In the genomic region with DNA sequence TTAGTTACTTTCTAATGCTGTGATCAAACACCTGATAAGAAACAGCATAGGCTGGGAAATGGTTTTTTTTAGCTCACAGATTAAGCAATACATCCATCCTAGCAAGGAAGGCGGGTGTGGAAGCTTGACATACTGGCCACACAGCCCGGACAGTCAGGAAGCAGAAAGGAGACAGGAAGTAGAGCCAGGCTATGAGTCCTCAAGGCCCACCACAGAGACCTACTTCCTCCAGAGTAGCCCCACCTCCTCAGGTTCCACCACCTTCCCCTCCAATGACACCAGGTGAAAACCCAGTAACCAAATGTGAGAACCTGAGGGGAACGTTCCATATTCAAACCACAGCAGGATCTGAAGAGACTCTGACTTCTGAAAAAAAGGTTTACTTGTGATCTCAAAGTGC, we compare ENCODE assay signal across 13 mouse cellular contexts. TPM values are rescaled to one million over a fixed set of nuclear protein-coding genes. Genes with fewer than 3 reads are reported as not detected.
A peak's percentile ranks its signal among the peaks of the same experiment; 100 is the strongest.
DNase-seq lines count a peak whose midpoint lies in the region; ATAC-seq and TF ChIP-seq lines count a peak whose summit lies in the region.
"Had no signal": no experiment of that assay in that cellular context is flagged by ENCODE, and none has a peak within 500 bp of the region (broad histone marks: within the 10 kb centered on the region; RNA-seq: fewer than 3 reads in every experiment).

No protein-coding gene starts in this region.

- no peak for TF ChIP-seq CTCF in left cerebral cortex, adult 2 months (IDR thresholded peaks at IDR 0.05)

- H3K27ac ChIP-seq in left cerebral cortex, adult 2 months: peak overlapping the region; percentile 52
- no peak overlapping the region for H3K27ac ChIP-seq in midbrain, embryonic 10.5 days (replicated peaks)
- H3K27ac ChIP-seq: forebrain, embryonic 12.5 days; liver, embryonic 14.5 days had no signal

- intact Hi-C loops in left cerebral cortex, adult 2 months (cut with DNase I): loop anchor here (2.0 to 10.0 kb wide), 4 partner anchors 20 to 326 kb away; no protein-coding TSS in a partner anchor

- H3K4me1 ChIP-seq in midbrain, embryonic 10.5 days: peaks cover 8% of the 10 kb centered on the region

- H3K4me3 ChIP-seq in left cerebral cortex, adult 2 months: no peak overlapping the region
- no peak overlapping the region for H3K4me3 ChIP-seq in midbrain, embryonic 10.5 days
- H3K4me3 ChIP-seq: forebrain, embryonic 12.5 days; hindbrain, embryonic 15.5 days had no signal

- H3K9me3 ChIP-seq in midbrain, embryonic 10.5 days (replicated peaks): no peaks in the 10 kb centered on the region
- H3K9me3 ChIP-seq: forebrain, embryonic 12.5 days; hindbrain, embryonic 15.5 days had no signal

- WGBS in midbrain, embryonic 10.5 days: 80% methylated on average over 3 of the region's 3 CpGs

- H3K36me3 ChIP-seq in splenic B cell, adult 2 months (ENCODE audit: control insufficient read depth, insufficient read depth, low read length, poor library complexity, severe bottlenecking): no peaks in the 10 kb centered on the region
- H3K36me3 ChIP-seq in midbrain, embryonic 10.5 days: no peaks in the 10 kb centered on the region
- H3K36me3 ChIP-seq: forebrain, embryonic 12.5 days; hindbrain, embryonic 15.5 days had no signal

- ATAC-seq in hematopoietic stem cell, adult 5-6 weeks (replicated peaks in 1 of 2; ENCODE audit: insufficient read depth in 1 of 2, low FRiP score in 2 of 2, low TSS enrichment in 1 of 2, low read depth in 1 of 2, poor library complexity in 2 of 2, severe bottlenecking in 2 of 2): peak; percentile 67 to 69; a peak in 3 of 4 replicates

- no peaks in the 10 kb centered on the region; the same call in 1 of the 2 replicates for H3K27me3 ChIP-seq in splenic B cell, adult 2 months (ENCODE audit: control insufficient read depth, insufficient read depth, low read length, poor library complexity, severe bottlenecking)
- no peaks in the 10 kb centered on the region for H3K27me3 ChIP-seq in midbrain, embryonic 10.5 days (ENCODE audit: low read depth, poor library complexity, severe bottlenecking)
- H3K27me3 ChIP-seq: forebrain, embryonic 12.5 days; hindbrain, embryonic 15.5 days had no signal

- peak; percentile 2 for DNase-seq in embryo, embryonic 10.5 days (ENCODE audit: low spot score)
- no peak for DNase-seq in embryo, embryonic 11 days
- no peak for DNase-seq in left cerebral cortex, adult 2 months (ENCODE audit: extremely low spot score in 1 of 2, low spot score in 2 of 2)
- DNase-seq in left cerebral cortex, adult 9 months (ENCODE audit: low spot score in 2 of 2): no peak
- peak; percentile 17 for DNase-seq in splenic B cell, adult 2 months (ENCODE audit: low read depth, low spot score)
- DNase-seq in midbrain, embryonic 10.5 days (ENCODE audit: low spot score): no peak
- DNase-seq in gastrocnemius, postnatal 4 days (ENCODE audit: low spot score in 2 of 2): no peak
- DNase-seq: adrenal gland, adult 2 months; gastrocnemius, postnatal 14 days had no signal

RNA-seq across cellular contexts. Expression of a gene that starts 53.6 kb away (rescaled TPM):
- 10 to 100 TPM; 77.3 to 77.8 TPM for total RNA-seq in left cerebral cortex, adult 2 months (2021)
- total RNA-seq in hematopoietic stem cell, adult 5-6 weeks (2017): 1.9 and 2.3 TPM in 2 replicates
- 0.71 and 0.73 TPM in 2 replicates for polyA plus RNA-seq in midbrain, embryonic 10.5 days (2016; fragmentation: Nextera tagmentation; extraction: Ambion mirVana)
- total RNA-seq in gastrocnemius, postnatal 4 days (2021): 1 to 10 TPM; 8.6 to 8.9 TPM

Comparison
In these comparisons a context has a peak if more than half of its experiments do, and no peak if none do; other contexts are left out.
1. DNase-seq: peak in embryo, embryonic 10.5 days (single experiment) and splenic B cell, adult 2 months (single experiment); none in embryo, embryonic 11 days (single experiment), left cerebral cortex, adult 2 months (0 of 2), left cerebral cortex, adult 9 months (0 of 2), midbrain, embryonic 10.5 days (single experiment) and gastrocnemius, postnatal 4 days (0 of 2).
2. RNA of a gene that starts 53.6 kb away (total RNA-seq): 77.3 to 77.8 TPM in left cerebral cortex, adult 2 months; 8.6 to 8.9 TPM in gastrocnemius, postnatal 4 days and 1.9 to 2.3 TPM in hematopoietic stem cell, adult 5-6 weeks; every median in the first group is over 4 times any median in the second.